Mouse (Mus musculus) embryonic facial prominence, embryonic 12.5 days (tissue): ENCODE measurements around the gene Syt3. TPM values are rescaled to one million over a fixed set of nuclear protein-coding genes. Genes with fewer than 3 reads are reported as not detected.

Source experiments
- ATAC-seq: fragments of 200-750 bp; cut with Nextera tagmentation; 2 replicates; pipeline ENCODE4 v1.8.0; 2017; ENCODE audit not compliant: insufficient number of reproducible peaks, insufficient read depth, low FRiP score, low TSS enrichment
- H3K27ac ChIP-seq: fragments of 300-500 bp; sonication (generic); 2 replicates; pipeline ENCODE4 v1.5.1; 2016; ENCODE audit warnings: mild to moderate bottlenecking
- H3K27me3 ChIP-seq: fragments of 300-500 bp; sonication (generic); 2 replicates; pipeline ENCODE4 v1.6.1; 2016; ENCODE audit warnings: mild to moderate bottlenecking, moderate library complexity
- H3K36me3 ChIP-seq: fragments of 300-500 bp; sonication (generic); 2 replicates; pipeline ENCODE4 v1.6.1; 2016; ENCODE audit warnings: mild to moderate bottlenecking
- H3K4me1 ChIP-seq: fragments of 300-500 bp; sonication (generic); 2 replicates; pipeline ENCODE4 v1.6.1; 2016
- H3K4me2 ChIP-seq: fragments of 300-500 bp; sonication (generic); replicated peaks from 2 replicates; pipeline ENCODE4 v1.6.1; 2016; ENCODE audit warnings: mild to moderate bottlenecking, moderate library complexity
- H3K4me3 ChIP-seq: fragments of 300-500 bp; sonication (generic); 2 replicates; pipeline ENCODE4 v1.5.1; 2016; ENCODE audit warnings: mild to moderate bottlenecking
- H3K9ac ChIP-seq: fragments of 300-500 bp; sonication (generic); 2 replicates; pipeline ENCODE4 v1.6.1; 2016; ENCODE audit warnings: mild to moderate bottlenecking, moderate library complexity
- H3K9me3 ChIP-seq: fragments of 300-500 bp; sonication (generic); 2 replicates; pipeline ENCODE4 v1.6.1; 2016; ENCODE audit warnings: mild to moderate bottlenecking, moderate library complexity
- WGBS: fragments of 180-500 bp; shearing (Covaris S2); methylation state at CpG from one replicate; pipeline ENCODE4 v1.1.7; 2016; 5-methylcytosine and 5-hydroxymethylcytosine counted together
- polyA plus RNA-seq: library from polyadenylated mRNA; unstranded; fragments of >200 nt; fragmentation: Nextera tagmentation; extraction: Ambion mirVana; gene quantifications from 2 replicates; pipeline ENCODE4 v1.2.1, GENCODE M21; 2016

Gene Syt3
- polyA plus RNA-seq, 1 experiment from 2014 or later = 3.3 TPM

DNA sequence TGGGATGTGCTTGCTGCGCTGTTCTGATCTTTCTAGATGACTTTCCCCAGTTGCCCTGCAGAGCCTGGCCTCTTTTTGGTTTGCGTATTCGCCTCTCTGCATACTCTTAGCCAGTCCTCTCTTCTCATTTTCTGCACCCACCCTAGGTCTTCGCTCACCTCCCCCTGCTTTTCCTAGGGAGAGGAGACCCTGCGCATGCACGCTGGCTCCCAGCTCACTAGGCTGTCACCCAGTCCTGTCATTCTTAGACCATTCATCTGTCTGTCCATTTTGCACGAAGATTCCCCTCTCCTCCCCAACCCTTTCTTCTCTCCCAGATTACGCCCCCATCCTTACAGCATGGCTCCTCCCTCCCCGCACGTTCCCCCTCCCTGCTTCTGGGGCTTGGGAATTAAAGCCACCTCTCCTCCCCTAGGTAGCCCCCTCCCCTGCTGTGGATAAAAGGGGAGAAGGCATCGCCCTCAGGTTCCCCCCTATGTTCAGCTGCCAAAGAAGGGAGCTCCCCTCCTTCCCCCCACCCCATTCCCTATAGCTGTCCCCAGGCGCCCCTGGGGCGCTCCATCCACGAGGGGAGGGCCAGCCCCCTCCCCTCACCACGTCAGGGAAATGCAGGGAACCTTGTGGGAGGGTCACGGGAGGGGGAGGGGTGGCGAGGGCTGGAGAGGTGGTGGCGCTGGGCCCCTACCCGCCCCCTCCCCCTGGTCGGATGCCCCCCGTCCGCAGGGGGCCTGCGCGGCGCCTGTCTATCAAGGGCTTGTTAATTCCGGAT is 24.8 kb upstream of the Syt3 start:
- peak overlapping the region; percentile 39 for H3K4me3 ChIP-seq
- H3K4me1 ChIP-seq = peaks cover 27% of the 10 kb centered on the region
- peak overlapping the region; percentile 50; the same call in 1 of the 2 replicates for H3K27ac ChIP-seq
- peaks cover 89% of the 10 kb centered on the region for H3K27me3 ChIP-seq
- peak overlapping the region; percentile 77 for H3K4me2 ChIP-seq
- no peaks in the 10 kb centered on the region for H3K9me3 ChIP-seq
- ATAC-seq = no peak
- no peaks in the 10 kb centered on the region for H3K36me3 ChIP-seq
- 3% methylated on average over 24 of the region's 26 CpGs for WGBS
- H3K9ac ChIP-seq = peak overlapping the region; percentile 59

DNA sequence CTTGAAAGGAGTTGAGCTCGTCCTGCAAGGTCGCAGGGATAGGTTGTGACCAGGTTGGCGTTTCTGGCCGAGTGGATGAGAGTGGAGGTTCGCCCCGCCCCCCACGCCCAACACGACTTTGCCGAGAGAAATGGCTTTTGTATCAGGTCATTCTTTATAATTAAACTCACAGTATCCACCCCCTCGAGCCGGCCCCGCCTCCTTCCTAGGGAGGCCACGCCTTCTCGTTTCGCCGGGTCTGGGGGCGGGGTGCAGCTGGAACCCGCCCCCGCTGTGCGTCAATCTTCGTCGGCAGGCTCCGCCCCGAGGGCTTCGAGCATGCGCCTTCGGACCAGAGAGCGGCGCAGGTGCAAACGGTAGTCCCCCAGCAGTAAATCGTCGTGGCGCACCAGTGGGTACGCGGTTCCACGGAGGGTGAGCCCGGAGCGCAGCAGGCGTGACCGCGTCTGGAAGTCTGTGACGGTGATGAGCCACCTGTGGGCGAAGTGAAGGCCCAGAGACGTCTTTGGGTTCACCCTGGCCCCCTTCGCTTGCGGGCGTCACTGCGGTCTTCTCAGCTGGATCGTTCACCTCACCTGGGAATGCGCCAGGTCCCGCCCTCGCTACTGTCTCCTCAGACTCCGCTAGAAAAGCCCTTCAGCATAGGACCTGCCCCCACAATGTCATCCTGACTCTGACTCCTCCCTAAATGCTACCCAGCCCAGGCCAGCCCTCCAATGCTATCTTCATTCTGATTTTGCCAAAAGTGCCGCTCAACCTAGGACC is 23.8 kb upstream of the Syt3 start:
- peak; percentile 68 for ATAC-seq
- H3K27ac ChIP-seq = no peak overlapping the region
- no peaks in the 10 kb centered on the region for H3K9me3 ChIP-seq
- H3K27me3 ChIP-seq = peaks cover 86% of the 10 kb centered on the region
- H3K4me2 ChIP-seq = peak overlapping the region; percentile 77
- H3K4me3 ChIP-seq = peak overlapping the region; percentile 39
- under 1% methylated on average over 53 of the region's 54 CpGs for WGBS
- no peaks in the 10 kb centered on the region for H3K36me3 ChIP-seq
- 0 out of 2 replicates have a peak overlapping the region, but pooled peaks have one; percentile 12 for H3K9ac ChIP-seq
- H3K4me1 ChIP-seq = peaks cover 27% of the 10 kb centered on the region

- Histone ChIP-seq H3K9ac (no peak overlapping the region), H3K27ac (no peak overlapping the region)
- ATAC-seq = 0 out of 2 replicates have a peak, but pooled peaks have one; percentile 25
Measured at GRCm38 (mm10) chr7:44360792-44361301, 23.1 kb upstream of the Syt3 start.

DNA sequence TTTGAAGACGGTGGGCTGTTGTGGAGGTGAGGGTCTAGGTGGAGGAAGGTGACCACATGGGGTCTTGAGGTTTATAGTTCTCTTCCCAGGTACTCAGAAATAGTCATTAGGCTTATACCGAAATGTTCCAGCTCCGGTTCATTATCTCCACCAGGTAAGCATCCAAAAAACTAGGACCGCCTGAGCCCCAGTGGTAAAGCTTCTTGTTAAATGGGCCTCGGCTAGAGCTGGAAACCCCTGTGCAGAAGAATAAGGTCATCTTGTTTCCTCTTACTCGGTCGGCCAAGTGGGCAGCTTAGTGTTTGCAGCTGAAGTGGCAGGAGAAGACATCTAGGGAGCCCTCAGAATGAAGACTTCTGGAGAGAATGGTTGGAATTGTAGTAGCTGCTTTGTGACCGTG is 11.2 kb upstream of the Syt3 start:
- no peaks in the 10 kb centered on the region for H3K36me3 ChIP-seq
- WGBS = 91% methylated on average over 8 of the region's 8 CpGs
- H3K27ac ChIP-seq = no peak overlapping the region
- H3K27me3 ChIP-seq = no peaks in the 10 kb centered on the region
- peaks cover 10% of the 10 kb centered on the region; the same call in 1 of the 2 replicates for H3K4me1 ChIP-seq
- H3K9ac ChIP-seq = no peak overlapping the region
- ATAC-seq = no peak
- no peak overlapping the region for H3K4me3 ChIP-seq
- H3K4me2 ChIP-seq = no peak overlapping the region
- no peaks in the 10 kb centered on the region for H3K9me3 ChIP-seq

More at GRCm38 (mm10) chr7:44360792-44361301, 23.1 kb upstream of the Syt3 start:
- peaks cover 27% of the 10 kb centered on the region for H3K4me1 ChIP-seq
- H3K36me3 ChIP-seq = no peaks in the 10 kb centered on the region
- peak overlapping the region; percentile 77 for H3K4me2 ChIP-seq
- 9% methylated on average over 21 of the region's 21 CpGs for WGBS
- peaks cover 78% of the 10 kb centered on the region for H3K27me3 ChIP-seq
- H3K9me3 ChIP-seq = no peaks in the 10 kb centered on the region
- no peak overlapping the region for H3K4me3 ChIP-seq

GRCm38 (mm10) chr7:44373460-44373859 is 10.4 kb upstream of the Syt3 start:
- Histone ChIP-seq H3K4me3 (peak overlapping the region; percentile 52), H3K27me3 (no peaks in the 10 kb centered on the region), H3K9me3 (no peaks in the 10 kb centered on the region), H3K4me2 (peak overlapping the region; percentile 81), H3K4me1 (peaks cover 10% of the 10 kb centered on the region; the same call in 1 of the 2 replicates), H3K36me3 (no peaks in the 10 kb centered on the region), H3K9ac (peak overlapping the region; percentile 38), H3K27ac (no peak overlapping the region)
- WGBS = 10% methylated on average over 7 of the region's 7 CpGs
- ATAC-seq = peak; percentile 35; the same call in 1 of the 2 replicates

- H3K4me2 ChIP-seq = peak overlapping the region; percentile 81
- WGBS = 0% methylated on average over 19 of the region's 19 CpGs
- ATAC-seq = peak; percentile 86
Measured at GRCm38 (mm10) chr7:44373889-44374652, 9.8 kb upstream of the Syt3 start.

GRCm38 (mm10) chr7:44374756-44375155 is 9.1 kb upstream of the Syt3 start:
- Histone ChIP-seq H3K9ac (peak overlapping the region; percentile 59), H3K4me3 (peak overlapping the region; percentile 52), H3K27ac (0 out of 2 replicates have a peak overlapping the region, but pooled peaks have one; percentile 63), H3K4me2 (peak overlapping the region; percentile 81), H3K4me1 (peaks cover 10% of the 10 kb centered on the region; the same call in 1 of the 2 replicates), H3K9me3 (no peaks in the 10 kb centered on the region), H3K27me3 (no peaks in the 10 kb centered on the region), H3K36me3 (no peaks in the 10 kb centered on the region)
- 0 out of 2 replicates have a peak, but pooled peaks have one; percentile 22 for ATAC-seq
- WGBS = 2% methylated on average over 5 of the region's 5 CpGs

More at GRCm38 (mm10) chr7:44373889-44374652, 9.8 kb upstream of the Syt3 start:
- H3K4me1 ChIP-seq = peaks cover 10% of the 10 kb centered on the region; the same call in 1 of the 2 replicates
- H3K27me3 ChIP-seq = no peaks in the 10 kb centered on the region
- no peaks in the 10 kb centered on the region for H3K9me3 ChIP-seq
- H3K4me3 ChIP-seq = peak overlapping the region; percentile 52
- peak overlapping the region; percentile 59 for H3K9ac ChIP-seq
- no peaks in the 10 kb centered on the region for H3K36me3 ChIP-seq
- H3K27ac ChIP-seq = peak overlapping the region; percentile 63

- 0 out of 2 replicates have a peak, but pooled peaks have one; percentile 8 for ATAC-seq
- Histone ChIP-seq H3K4me2 (peak overlapping the region; percentile 81), H3K27me3 (no peaks in the 10 kb centered on the region), H3K27ac (no peak overlapping the region), H3K4me3 (peak overlapping the region; percentile 52), H3K36me3 (no peaks in the 10 kb centered on the region), H3K9ac (no peak overlapping the region), H3K9me3 (no peaks in the 10 kb centered on the region), H3K4me1 (peaks cover 10% of the 10 kb centered on the region; the same call in 1 of the 2 replicates)
- 6% methylated on average over 10 of the region's 10 CpGs for WGBS
Measured at GRCm38 (mm10) chr7:44375207-44375606, 8.7 kb upstream of the Syt3 start.

GRCm38 (mm10) chr7:44375793-44376192 is 8.1 kb upstream of the Syt3 start:
- Histone ChIP-seq H3K4me2 (no peak overlapping the region), H3K4me1 (peaks cover 10% of the 10 kb centered on the region; the same call in 1 of the 2 replicates), H3K36me3 (no peaks in the 10 kb centered on the region), H3K27me3 (no peaks in the 10 kb centered on the region), H3K4me3 (no peak overlapping the region), H3K27ac (no peak overlapping the region), H3K9me3 (no peaks in the 10 kb centered on the region), H3K9ac (no peak overlapping the region)
- WGBS = 46% methylated on average over 3 of the region's 3 CpGs
- no peak for ATAC-seq

- ATAC-seq = no peak
- 66% methylated on average over 4 of the region's 4 CpGs for WGBS
- Histone ChIP-seq H3K9ac (no peak overlapping the region), H3K4me2 (no peak overlapping the region), H3K27me3 (0 out of 2 replicates have a peak, but pooled peaks cover 6% of the 10 kb centered on the region), H3K36me3 (no peaks in the 10 kb centered on the region), H3K4me3 (no peak overlapping the region), H3K9me3 (no peaks in the 10 kb centered on the region), H3K27ac (no peak overlapping the region), H3K4me1 (peaks cover 7% of the 10 kb centered on the region; the same call in 1 of the 2 replicates)
Measured at GRCm38 (mm10) chr7:44378290-44378689, 5.6 kb upstream of the Syt3 start.

- Histone ChIP-seq H3K4me3 (no peak overlapping the region), H3K27me3 (peaks cover 23% of the 10 kb centered on the region), H3K4me2 (no peak overlapping the region), H3K9me3 (no peaks in the 10 kb centered on the region), H3K36me3 (no peaks in the 10 kb centered on the region), H3K4me1 (peaks cover 4% of the 10 kb centered on the region; the same call in 1 of the 2 replicates), H3K9ac (no peak overlapping the region), H3K27ac (no peak overlapping the region)
- no peak for ATAC-seq
- 78% methylated on average over 12 of the region's 12 CpGs for WGBS
Measured at GRCm38 (mm10) chr7:44382541-44382940, 1.4 kb upstream of the Syt3 start.
